Mouse (Mus musculus): Measurements from ENCODE around the gene Tbc1d22a. TPM values are rescaled to one million over a fixed set of nuclear protein-coding genes. Genes with fewer than 3 reads are reported as not detected.
"Not testable (repeated sequence)": the region's sequence is repeated elsewhere in the genome, so short reads cannot be mapped to it uniquely, and the experiment has no call there.

Tbc1d22a gene
- polyA plus RNA-seq, 1 experiment from 2014 or later, result 12.5 TPM

- H3K36me3 ChIP-seq (ENCODE audit: control insufficient read depth, insufficient read depth, low read length); H3K9me3 ChIP-seq (ENCODE audit: control insufficient read depth, low read length); H3K27ac ChIP-seq (ENCODE audit: low read length); H3K27me3 ChIP-seq (replicated peaks; ENCODE audit: control insufficient read depth, insufficient read depth, low read length); H3K9ac ChIP-seq (ENCODE audit: low read depth, low read length); H3K4me3 ChIP-seq (ENCODE audit: low read length); H3K4me2 ChIP-seq (ENCODE audit: low read depth, low read length); ATAC-seq: not testable (repeated sequence)
- peaks cover 15% of the 10 kb centered on the region for H3K4me1 ChIP-seq (ENCODE audit: control insufficient read depth, insufficient read depth, low read length)
- WGBS, result 86% methylated on average over 9 of the region's 9 CpGs
Observed at GRCm38 (mm10) chr15:86216641-86217040, 2.4 kb downstream of the Tbc1d22a start.

- no peak for ATAC-seq
- Histone ChIP-seq H3K27ac (ENCODE audit: low read length) (no peak overlapping the region), H3K36me3 (ENCODE audit: control insufficient read depth, insufficient read depth, low read length) (no peaks in the 10 kb centered on the region), H3K4me3 (ENCODE audit: low read length) (no peak overlapping the region), H3K9ac (ENCODE audit: low read depth, low read length) (no peak overlapping the region), H3K27me3 (replicated peaks; ENCODE audit: control insufficient read depth, insufficient read depth, low read length) (no peaks in the 10 kb centered on the region), H3K4me1 (ENCODE audit: control insufficient read depth, insufficient read depth, low read length) (peaks cover 8% of the 10 kb centered on the region), H3K9me3 (ENCODE audit: control insufficient read depth, low read length) (no peaks in the 10 kb centered on the region), H3K4me2 (ENCODE audit: low read depth, low read length) (no peak overlapping the region)
- 84% methylated on average over 7 of the region's 7 CpGs for WGBS
Observed at GRCm38 (mm10) chr15:86219534-86220228, 5.4 kb downstream of the Tbc1d22a start.

- no peak overlapping the region for H3K9ac ChIP-seq (ENCODE audit: low read depth, low read length)
- H3K4me2 ChIP-seq (ENCODE audit: low read depth, low read length), result no peak overlapping the region
- 85% methylated on average over 5 of the region's 5 CpGs for whole genome bisulfite sequencing
- H3K27me3 ChIP-seq (replicated peaks; ENCODE audit: control insufficient read depth, insufficient read depth, low read length), result no peaks in the 10 kb centered on the region
- no peaks in the 10 kb centered on the region for H3K36me3 ChIP-seq (ENCODE audit: control insufficient read depth, insufficient read depth, low read length)
- H3K4me1 ChIP-seq (ENCODE audit: control insufficient read depth, insufficient read depth, low read length), result peaks cover 2% of the 10 kb centered on the region; the same call in 1 of the 2 replicates
- no peak overlapping the region for H3K4me3 ChIP-seq (ENCODE audit: low read length)
- H3K27ac ChIP-seq (ENCODE audit: low read length), result no peak overlapping the region
- no peak for ATAC-seq
- H3K9me3 ChIP-seq (ENCODE audit: control insufficient read depth, low read length), result no peaks in the 10 kb centered on the region
Observed at GRCm38 (mm10) chr15:86220229-86220630, 6.0 kb downstream of the Tbc1d22a start.

DNA sequence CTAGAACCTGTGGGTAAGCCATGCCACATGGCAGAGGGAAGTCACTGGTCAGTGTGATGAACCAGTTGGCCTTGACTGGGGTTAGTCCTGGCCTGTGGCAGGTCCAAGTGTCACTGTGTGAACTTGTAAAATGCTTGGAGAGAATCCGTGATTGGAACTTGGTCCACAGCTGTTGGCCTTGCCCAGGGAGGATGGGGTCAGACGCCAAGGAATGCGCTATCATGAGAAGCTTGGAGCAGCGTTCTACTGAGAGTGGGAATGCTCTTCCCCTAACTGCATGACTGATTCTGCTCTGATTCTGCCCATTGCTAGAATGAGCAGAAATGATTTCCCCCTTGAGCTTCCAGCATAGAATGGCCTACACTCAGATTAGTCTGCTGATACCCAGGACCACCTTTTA is 6.5 kb downstream of the Tbc1d22a start:
- Histone ChIP-seq H3K27me3 (replicated peaks; ENCODE audit: control insufficient read depth, insufficient read depth, low read length) (no peaks in the 10 kb centered on the region), H3K27ac (ENCODE audit: low read length) (no peak overlapping the region), H3K4me1 (ENCODE audit: control insufficient read depth, insufficient read depth, low read length) (no peaks in the 10 kb centered on the region), H3K36me3 (ENCODE audit: control insufficient read depth, insufficient read depth, low read length) (no peaks in the 10 kb centered on the region), H3K4me2 (ENCODE audit: low read depth, low read length) (no peak overlapping the region), H3K9me3 (ENCODE audit: control insufficient read depth, low read length) (no peaks in the 10 kb centered on the region), H3K9ac (ENCODE audit: low read depth, low read length) (no peak overlapping the region), H3K4me3 (ENCODE audit: low read length) (no peak overlapping the region)
- ATAC-seq, result no peak
- 74% methylated on average over 4 of the region's 4 CpGs for WGBS

GRCm38 (mm10) chr15:86221369-86221768 is 7.1 kb downstream of the Tbc1d22a start:
- H3K4me1 ChIP-seq (ENCODE audit: control insufficient read depth, insufficient read depth, low read length), result no peaks in the 10 kb centered on the region
- H3K27ac ChIP-seq (ENCODE audit: low read length), result no peak overlapping the region
- H3K4me3 ChIP-seq (ENCODE audit: low read length), result no peak overlapping the region
- no peak overlapping the region for H3K4me2 ChIP-seq (ENCODE audit: low read depth, low read length)
- H3K9ac ChIP-seq (ENCODE audit: low read depth, low read length), result no peak overlapping the region
- WGBS, result 82% methylated on average over 4 of the region's 4 CpGs
- H3K27me3 ChIP-seq (replicated peaks; ENCODE audit: control insufficient read depth, insufficient read depth, low read length), result no peaks in the 10 kb centered on the region
- ATAC-seq, result no peak
- no peaks in the 10 kb centered on the region for H3K9me3 ChIP-seq (ENCODE audit: control insufficient read depth, low read length)
- H3K36me3 ChIP-seq (ENCODE audit: control insufficient read depth, insufficient read depth, low read length), result no peaks in the 10 kb centered on the region

GRCm38 (mm10) chr15:86221901-86222300 is 7.6 kb downstream of the Tbc1d22a start:
- H3K9ac ChIP-seq (ENCODE audit: low read depth, low read length); H3K4me3 ChIP-seq (ENCODE audit: low read length); H3K27ac ChIP-seq (ENCODE audit: low read length); ATAC-seq; H3K4me2 ChIP-seq (ENCODE audit: low read depth, low read length); H3K9me3 ChIP-seq (ENCODE audit: control insufficient read depth, low read length); H3K36me3 ChIP-seq (ENCODE audit: control insufficient read depth, insufficient read depth, low read length); H3K4me1 ChIP-seq (ENCODE audit: control insufficient read depth, insufficient read depth, low read length); H3K27me3 ChIP-seq (replicated peaks; ENCODE audit: control insufficient read depth, insufficient read depth, low read length): not testable (repeated sequence)
- WGBS, result 82% methylated on average over 11 of the region's 11 CpGs

DNA sequence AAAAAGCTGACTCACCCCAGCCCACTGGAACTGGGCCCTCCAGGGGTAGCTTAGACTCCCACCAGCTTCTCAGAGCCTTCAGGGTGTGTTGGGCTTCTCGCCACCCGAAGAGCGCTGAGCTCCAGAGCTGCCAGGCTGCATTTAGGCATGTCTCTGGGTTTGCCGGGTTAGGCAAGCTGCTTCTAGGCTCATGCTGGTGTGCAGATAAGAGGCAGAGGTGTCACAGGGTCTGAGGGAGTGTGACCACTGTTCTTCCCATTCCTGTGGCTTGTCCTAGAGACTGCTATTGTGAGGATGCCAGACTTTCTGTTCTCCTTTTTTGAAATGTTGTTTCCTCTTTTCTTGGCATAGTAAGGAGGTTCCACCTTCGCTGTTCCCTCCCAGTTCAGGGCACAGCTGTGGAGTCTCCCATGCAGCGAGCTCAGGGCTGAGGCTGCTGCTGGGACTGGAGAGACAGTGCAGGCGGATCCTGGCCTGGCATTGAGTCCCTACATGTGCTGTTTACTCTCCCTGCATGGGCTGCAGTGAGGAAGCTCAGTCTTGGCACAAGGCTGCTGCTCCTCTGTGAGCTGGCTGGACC is 10.8 kb downstream of the Tbc1d22a start:
- H3K9ac ChIP-seq (ENCODE audit: low read depth, low read length), result no peak overlapping the region
- WGBS, result 90% methylated on average over 7 of the region's 7 CpGs
- no peak overlapping the region for H3K4me3 ChIP-seq (ENCODE audit: low read length)
- no peaks in the 10 kb centered on the region for H3K4me1 ChIP-seq (ENCODE audit: control insufficient read depth, insufficient read depth, low read length)
- no peaks in the 10 kb centered on the region for H3K36me3 ChIP-seq (ENCODE audit: control insufficient read depth, insufficient read depth, low read length)
- peak; percentile 23; the same call in 1 of the 2 replicates for ATAC-seq
- H3K27me3 ChIP-seq (replicated peaks; ENCODE audit: control insufficient read depth, insufficient read depth, low read length), result no peaks in the 10 kb centered on the region
- H3K9me3 ChIP-seq (ENCODE audit: control insufficient read depth, low read length), result no peaks in the 10 kb centered on the region
- H3K4me2 ChIP-seq (ENCODE audit: low read depth, low read length), result no peak overlapping the region
- H3K27ac ChIP-seq (ENCODE audit: low read length), result no peak overlapping the region

DNA sequence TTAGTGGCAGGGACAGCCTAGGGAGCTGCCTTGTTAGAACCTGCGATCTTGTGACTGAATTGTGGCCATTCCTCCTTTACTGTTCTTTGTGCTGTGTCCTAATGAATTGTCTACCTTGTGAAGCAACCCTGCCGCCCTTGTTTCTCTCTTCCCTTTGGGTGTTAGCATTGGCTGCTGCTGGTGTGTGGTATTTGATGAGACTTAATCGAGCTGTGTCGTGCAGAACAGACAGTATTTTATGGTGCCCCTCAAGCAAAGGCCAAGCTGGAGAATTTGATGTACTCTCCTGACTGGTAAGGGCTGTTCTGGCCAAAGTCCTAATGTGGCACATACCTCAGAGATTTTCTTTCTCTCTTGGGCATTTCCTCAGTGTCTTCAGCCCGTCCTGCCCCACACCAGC is 12.0 kb downstream of the Tbc1d22a start:
- WGBS, result 78% methylated on average over 5 of the region's 5 CpGs
- H3K27ac ChIP-seq (ENCODE audit: low read length), result no peak overlapping the region
- no peaks in the 10 kb centered on the region for H3K4me1 ChIP-seq (ENCODE audit: control insufficient read depth, insufficient read depth, low read length)
- H3K36me3 ChIP-seq (ENCODE audit: control insufficient read depth, insufficient read depth, low read length), result no peaks in the 10 kb centered on the region
- no peak overlapping the region for H3K4me3 ChIP-seq (ENCODE audit: low read length)
- H3K27me3 ChIP-seq (replicated peaks; ENCODE audit: control insufficient read depth, insufficient read depth, low read length), result no peaks in the 10 kb centered on the region
- no peak overlapping the region for H3K4me2 ChIP-seq (ENCODE audit: low read depth, low read length)
- H3K9me3 ChIP-seq (ENCODE audit: control insufficient read depth, low read length), result no peaks in the 10 kb centered on the region
- ATAC-seq, result no peak
- H3K9ac ChIP-seq (ENCODE audit: low read depth, low read length), result no peak overlapping the region

DNA sequence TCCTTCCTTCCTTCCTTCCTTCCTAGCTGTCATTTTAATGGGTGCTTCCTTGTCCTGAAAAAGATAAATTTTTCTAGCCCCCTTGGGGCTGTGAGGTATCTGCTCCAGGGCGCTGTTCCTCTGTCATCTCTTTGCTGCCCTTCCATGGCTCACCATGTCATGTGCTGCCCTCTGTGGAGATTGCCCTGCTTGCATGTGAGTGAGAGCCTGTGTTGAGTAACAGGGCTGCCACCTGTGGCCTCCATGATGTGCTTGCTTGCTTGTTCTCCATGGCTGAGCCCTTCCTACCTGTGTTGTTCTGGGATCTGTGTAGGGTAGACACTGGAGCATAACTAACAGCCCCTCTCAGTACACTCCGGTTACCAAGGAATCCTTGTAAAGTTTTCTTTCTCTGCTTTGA is 12.7 kb downstream of the Tbc1d22a start:
- 79% methylated on average over 2 of the region's 2 CpGs for WGBS
- no peak overlapping the region for H3K9ac ChIP-seq (ENCODE audit: low read depth, low read length)
- H3K4me3 ChIP-seq (ENCODE audit: low read length), result no peak overlapping the region
- ATAC-seq, result no peak
- no peaks in the 10 kb centered on the region for H3K9me3 ChIP-seq (ENCODE audit: control insufficient read depth, low read length)
- H3K27ac ChIP-seq (ENCODE audit: low read length), result no peak overlapping the region
- H3K4me1 ChIP-seq (ENCODE audit: control insufficient read depth, insufficient read depth, low read length), result no peaks in the 10 kb centered on the region
- H3K4me2 ChIP-seq (ENCODE audit: low read depth, low read length), result no peak overlapping the region
- H3K27me3 ChIP-seq (replicated peaks; ENCODE audit: control insufficient read depth, insufficient read depth, low read length), result no peaks in the 10 kb centered on the region
- H3K36me3 ChIP-seq (ENCODE audit: control insufficient read depth, insufficient read depth, low read length), result no peaks in the 10 kb centered on the region
